Mouse (Mus musculus): ENCODE measurements at regions not wholly inside any gene's neighbourhood (a gene's known extent, or its start where the extent isn't known, plus 50 kb on each side); places are given as distances from the start of the nearest gene placed in this dataset.

- in situ Hi-C loops (cut with MboI; ENCODE audit: low sequenced_read_pairs in 2 of 2, unreplicated experiment in 2 of 2), result no loop called here
- TF ChIP-seq MAFK (IDR thresholded peaks at IDR 0.05; ENCODE audit: insufficient read depth, low read depth, low read length), result no peak
- no peak for TF ChIP-seq HCFC1 (IDR thresholded peaks at IDR 0.05; ENCODE audit: borderline replicate concordance, insufficient read depth, low read length)
- no peak for TF ChIP-seq ZNF384 (IDR thresholded peaks at IDR 0.05; ENCODE audit: low read depth, low read length)
- TF ChIP-seq CHD2 (IDR thresholded peaks at IDR 0.05; ENCODE audit: low read depth, low read length), result no peak
- TF ChIP-seq ZC3H11A (IDR thresholded peaks at IDR 0.05; ENCODE audit: borderline replicate concordance, low read depth, low read length), result no peak
- H3K4me1 ChIP-seq (ENCODE audit: control insufficient read depth in 2 of 2, insufficient read depth in 2 of 2, low read length in 2 of 2, poor library complexity in 1 of 2), result peaks cover 0 to 3% of the 10 kb centered on the region in 2 experiments; a peak in 1 of 4 replicates
- no peak for DNase-seq (ENCODE audit: low read depth, low spot score)
- no peaks in the 10 kb centered on the region for H3K36me3 ChIP-seq (ENCODE audit: control insufficient read depth, insufficient read depth, low read length, poor library complexity, severe bottlenecking)
- no peak overlapping the region for H3K9ac ChIP-seq (ENCODE audit: insufficient read depth, low read depth, low read length, poor library complexity, severe bottlenecking)
- no peak overlapping the region for H3K4me3 ChIP-seq (ENCODE audit: insufficient read depth in 1 of 2, low read depth in 1 of 2, low read length in 2 of 2, poor library complexity in 1 of 2, severe bottlenecking in 1 of 2)
- no peak overlapping the region for H3K27ac ChIP-seq (ENCODE audit: insufficient read depth, low read depth, low read length, poor library complexity, severe bottlenecking)
- H3K9me3 ChIP-seq (ENCODE audit: control insufficient read depth, insufficient read depth, low read depth, low read length), result no peaks in the 10 kb centered on the region
Observed at GRCm38 (mm10) chr8:127979180-127980030, 379.0 kb upstream of the Nrp1 start.

GRCm38 (mm10) chr8:127982165-127982564 lies 376.2 kb upstream of the Nrp1 start:
- Histone ChIP-seq H3K4me1 (ENCODE audit: control insufficient read depth in 2 of 2, insufficient read depth in 2 of 2, low read length in 2 of 2, poor library complexity in 1 of 2) (peaks cover 0 to 3% of the 10 kb centered on the region in 2 experiments; a peak in 1 of 4 replicates), H3K9me3 (ENCODE audit: control insufficient read depth, insufficient read depth, low read depth, low read length) (no peaks in the 10 kb centered on the region), H3K4me3 (ENCODE audit: insufficient read depth in 1 of 2, low read depth in 1 of 2, low read length in 2 of 2, poor library complexity in 1 of 2, severe bottlenecking in 1 of 2) (no peak overlapping the region), H3K27ac (ENCODE audit: insufficient read depth, low read depth, low read length, poor library complexity, severe bottlenecking) (no peak overlapping the region), H3K9ac (ENCODE audit: insufficient read depth, low read depth, low read length, poor library complexity, severe bottlenecking) (no peak overlapping the region), H3K36me3 (ENCODE audit: control insufficient read depth, insufficient read depth, low read length, poor library complexity, severe bottlenecking) (no peaks in the 10 kb centered on the region)
- in situ Hi-C loops (cut with MboI; ENCODE audit: low sequenced_read_pairs in 2 of 2, unreplicated experiment in 2 of 2), result no loop called here
- no peak for TF ChIP-seq HCFC1 (IDR thresholded peaks at IDR 0.05; ENCODE audit: borderline replicate concordance, insufficient read depth, low read length)
- TF ChIP-seq ZNF384 (IDR thresholded peaks at IDR 0.05; ENCODE audit: low read depth, low read length), result no peak
- TF ChIP-seq MAFK (IDR thresholded peaks at IDR 0.05; ENCODE audit: insufficient read depth, low read depth, low read length), result no peak
- no peak for TF ChIP-seq ZC3H11A (IDR thresholded peaks at IDR 0.05; ENCODE audit: borderline replicate concordance, low read depth, low read length)
- TF ChIP-seq CHD2 (IDR thresholded peaks at IDR 0.05; ENCODE audit: low read depth, low read length), result no peak
- no peak for DNase-seq (ENCODE audit: low read depth, low spot score)

GRCm38 (mm10) chr8:127985616-127986015 lies 372.8 kb upstream of the Nrp1 start:
- DNase-seq (ENCODE audit: low read depth, low spot score), result no peak
- H3K27ac ChIP-seq (ENCODE audit: insufficient read depth, low read depth, low read length, poor library complexity, severe bottlenecking), result no peak overlapping the region
- H3K9me3 ChIP-seq (ENCODE audit: control insufficient read depth, insufficient read depth, low read depth, low read length), result no peaks in the 10 kb centered on the region
- no peaks in the 10 kb centered on the region for H3K4me1 ChIP-seq (ENCODE audit: control insufficient read depth in 2 of 2, insufficient read depth in 2 of 2, low read length in 2 of 2, poor library complexity in 1 of 2)
- in situ Hi-C loops (cut with MboI; ENCODE audit: low sequenced_read_pairs in 2 of 2, unreplicated experiment in 2 of 2), result no loop called here
- no peaks in the 10 kb centered on the region for H3K36me3 ChIP-seq (ENCODE audit: control insufficient read depth, insufficient read depth, low read length, poor library complexity, severe bottlenecking)
- no peak for TF ChIP-seq ZNF384 (IDR thresholded peaks at IDR 0.05; ENCODE audit: low read depth, low read length)
- no peak for TF ChIP-seq CHD2 (IDR thresholded peaks at IDR 0.05; ENCODE audit: low read depth, low read length)
- no peak for TF ChIP-seq MAFK (IDR thresholded peaks at IDR 0.05; ENCODE audit: insufficient read depth, low read depth, low read length)
- TF ChIP-seq ZC3H11A (IDR thresholded peaks at IDR 0.05; ENCODE audit: borderline replicate concordance, low read depth, low read length), result no peak
- no peak for TF ChIP-seq HCFC1 (IDR thresholded peaks at IDR 0.05; ENCODE audit: borderline replicate concordance, insufficient read depth, low read length)
- H3K4me3 ChIP-seq (ENCODE audit: insufficient read depth in 1 of 2, low read depth in 1 of 2, low read length in 2 of 2, poor library complexity in 1 of 2, severe bottlenecking in 1 of 2), result no peak overlapping the region
- H3K9ac ChIP-seq (ENCODE audit: insufficient read depth, low read depth, low read length, poor library complexity, severe bottlenecking), result no peak overlapping the region

GRCm38 (mm10) chr8:127988887-127989286 lies 369.5 kb upstream of the Nrp1 start:
- H3K4me3 ChIP-seq (ENCODE audit: insufficient read depth in 1 of 2, low read depth in 1 of 2, low read length in 2 of 2, poor library complexity in 1 of 2, severe bottlenecking in 1 of 2), result no peak overlapping the region
- in situ Hi-C loops (cut with MboI; ENCODE audit: low sequenced_read_pairs in 2 of 2, unreplicated experiment in 2 of 2), result no loop called here
- no peaks in the 10 kb centered on the region for H3K4me1 ChIP-seq (ENCODE audit: control insufficient read depth in 2 of 2, insufficient read depth in 2 of 2, low read length in 2 of 2, poor library complexity in 1 of 2)
- H3K9me3 ChIP-seq (ENCODE audit: control insufficient read depth, insufficient read depth, low read depth, low read length), result no peaks in the 10 kb centered on the region
- no peak overlapping the region for H3K27ac ChIP-seq (ENCODE audit: insufficient read depth, low read depth, low read length, poor library complexity, severe bottlenecking)
- no peaks in the 10 kb centered on the region for H3K36me3 ChIP-seq (ENCODE audit: control insufficient read depth, insufficient read depth, low read length, poor library complexity, severe bottlenecking)
- no peak for TF ChIP-seq MAFK (IDR thresholded peaks at IDR 0.05; ENCODE audit: insufficient read depth, low read depth, low read length)
- no peak for TF ChIP-seq CHD2 (IDR thresholded peaks at IDR 0.05; ENCODE audit: low read depth, low read length)
- no peak for TF ChIP-seq HCFC1 (IDR thresholded peaks at IDR 0.05; ENCODE audit: borderline replicate concordance, insufficient read depth, low read length)
- no peak for TF ChIP-seq ZC3H11A (IDR thresholded peaks at IDR 0.05; ENCODE audit: borderline replicate concordance, low read depth, low read length)
- TF ChIP-seq ZNF384 (IDR thresholded peaks at IDR 0.05; ENCODE audit: low read depth, low read length), result no peak
- H3K9ac ChIP-seq (ENCODE audit: insufficient read depth, low read depth, low read length, poor library complexity, severe bottlenecking), result no peak overlapping the region
- DNase-seq (ENCODE audit: low read depth, low spot score), result no peak

All from ES-E14 (cell line).